Mouse (Mus musculus): Measurements from ENCODE around the gene Dip2b. TPM values are rescaled to one million over a fixed set of nuclear protein-coding genes. Genes with fewer than 3 reads are reported as not detected.

Gene Dip2b
- total RNA-seq, 1 experiment from 2014 or later: 43.8 TPM

GRCm38 (mm10) chr15:100080833-100081477, 42.5 kb downstream of the Dip2b start:
- no peak for ATAC-seq (ENCODE audit: extremely low read depth, insufficient number of reproducible peaks, low FRiP score, poor library complexity, severe bottlenecking)

- ATAC-seq (ENCODE audit: extremely low read depth, insufficient number of reproducible peaks, low FRiP score, poor library complexity, severe bottlenecking): no peak
Observed at GRCm38 (mm10) chr15:100081478-100081998, 43.1 kb downstream of the Dip2b start.

- ATAC-seq (ENCODE audit: extremely low read depth, insufficient number of reproducible peaks, low FRiP score, poor library complexity, severe bottlenecking): no peak
Observed at GRCm38 (mm10) chr15:100082052-100082451, 43.6 kb downstream of the Dip2b start.

- no peak for ATAC-seq (ENCODE audit: extremely low read depth, insufficient number of reproducible peaks, low FRiP score, poor library complexity, severe bottlenecking)
Observed at GRCm38 (mm10) chr15:100082733-100083132, 44.3 kb downstream of the Dip2b start.

GRCm38 (mm10) chr15:100083882-100084281, 45.4 kb downstream of the Dip2b start:
- ATAC-seq (ENCODE audit: extremely low read depth, insufficient number of reproducible peaks, low FRiP score, poor library complexity, severe bottlenecking): peak; percentile 28; the same call in 1 of the 2 replicates

- ATAC-seq (ENCODE audit: extremely low read depth, insufficient number of reproducible peaks, low FRiP score, poor library complexity, severe bottlenecking): no peak
Observed at GRCm38 (mm10) chr15:100084882-100085281, 46.4 kb downstream of the Dip2b start.

GRCm38 (mm10) chr15:100088021-100088420, 49.6 kb downstream of the Dip2b start:
- no peak for ATAC-seq (ENCODE audit: extremely low read depth, insufficient number of reproducible peaks, low FRiP score, poor library complexity, severe bottlenecking)

GRCm38 (mm10) chr15:100089645-100090053, 51.2 kb downstream of the Dip2b start:
- no peak for ATAC-seq (ENCODE audit: extremely low read depth, insufficient number of reproducible peaks, low FRiP score, poor library complexity, severe bottlenecking)

- no peak for ATAC-seq (ENCODE audit: extremely low read depth, insufficient number of reproducible peaks, low FRiP score, poor library complexity, severe bottlenecking)
Observed at GRCm38 (mm10) chr15:100091818-100092217, 53.4 kb downstream of the Dip2b start.

- peak; percentile 26; the same call in 1 of the 2 replicates for ATAC-seq (ENCODE audit: extremely low read depth, insufficient number of reproducible peaks, low FRiP score, poor library complexity, severe bottlenecking)
Observed at GRCm38 (mm10) chr15:100092258-100092657, 53.8 kb downstream of the Dip2b start.

GRCm38 (mm10) chr15:100096587-100097428, 58.3 kb downstream of the Dip2b start:
- no peak for ATAC-seq (ENCODE audit: extremely low read depth, insufficient number of reproducible peaks, low FRiP score, poor library complexity, severe bottlenecking)

- ATAC-seq (ENCODE audit: extremely low read depth, insufficient number of reproducible peaks, low FRiP score, poor library complexity, severe bottlenecking): no peak
Observed at GRCm38 (mm10) chr15:100100336-100100735, 61.9 kb downstream of the Dip2b start.

GRCm38 (mm10) chr15:100101206-100101605, 62.7 kb downstream of the Dip2b start:
- ATAC-seq (ENCODE audit: extremely low read depth, insufficient number of reproducible peaks, low FRiP score, poor library complexity, severe bottlenecking): no peak

- no peak for ATAC-seq (ENCODE audit: extremely low read depth, insufficient number of reproducible peaks, low FRiP score, poor library complexity, severe bottlenecking)
Observed at GRCm38 (mm10) chr15:100104126-100104525, 65.7 kb downstream of the Dip2b start.

GRCm38 (mm10) chr15:100108071-100108782, 69.8 kb downstream of the Dip2b start:
- no peak for ATAC-seq (ENCODE audit: extremely low read depth, insufficient number of reproducible peaks, low FRiP score, poor library complexity, severe bottlenecking)

GRCm38 (mm10) chr15:100109916-100110315, 71.5 kb downstream of the Dip2b start:
- ATAC-seq (ENCODE audit: extremely low read depth, insufficient number of reproducible peaks, low FRiP score, poor library complexity, severe bottlenecking): no peak

GRCm38 (mm10) chr15:100111891-100112290, 73.4 kb downstream of the Dip2b start:
- ATAC-seq (ENCODE audit: extremely low read depth, insufficient number of reproducible peaks, low FRiP score, poor library complexity, severe bottlenecking): no peak

- no peak for ATAC-seq (ENCODE audit: extremely low read depth, insufficient number of reproducible peaks, low FRiP score, poor library complexity, severe bottlenecking)
Observed at GRCm38 (mm10) chr15:100112309-100112966, 74.0 kb downstream of the Dip2b start.
